Mouse (Mus musculus) cerebellum, postnatal 25 days (tissue): ENCODE results near the gene Mmrn2.
"Not testable (repeated sequence)": the region's sequence is repeated elsewhere in the genome, so short reads cannot be mapped to it uniquely, and the experiment has no call there.

Experiments used
- DNase-seq, 2 experiments: peaks; one replicate each; pipeline ENCODE4 v3.0.0; 2021; ENCODE audit warnings: mixed read lengths in 2 of 2

Mmrn2 gene

DNA sequence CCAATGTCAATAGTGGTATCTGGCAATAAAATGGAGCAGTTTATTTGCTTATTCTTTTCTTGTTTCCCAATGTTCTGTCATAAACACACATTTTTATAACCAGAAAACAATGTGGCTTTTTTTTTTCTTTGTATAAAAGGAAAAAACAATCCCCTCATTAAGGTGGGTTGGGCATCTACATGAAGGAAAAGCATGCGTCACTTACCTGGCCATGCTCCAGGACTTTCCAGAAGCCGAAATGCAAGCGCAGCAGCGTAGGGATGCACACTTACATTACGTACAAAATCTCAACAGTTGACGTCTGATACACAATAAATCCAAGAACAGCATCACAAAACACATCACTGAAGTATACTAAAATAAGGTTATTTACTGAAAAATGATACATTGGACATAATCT, 35.5 kb downstream of the Mmrn2 start:
- DNase-seq: no peak

DNA sequence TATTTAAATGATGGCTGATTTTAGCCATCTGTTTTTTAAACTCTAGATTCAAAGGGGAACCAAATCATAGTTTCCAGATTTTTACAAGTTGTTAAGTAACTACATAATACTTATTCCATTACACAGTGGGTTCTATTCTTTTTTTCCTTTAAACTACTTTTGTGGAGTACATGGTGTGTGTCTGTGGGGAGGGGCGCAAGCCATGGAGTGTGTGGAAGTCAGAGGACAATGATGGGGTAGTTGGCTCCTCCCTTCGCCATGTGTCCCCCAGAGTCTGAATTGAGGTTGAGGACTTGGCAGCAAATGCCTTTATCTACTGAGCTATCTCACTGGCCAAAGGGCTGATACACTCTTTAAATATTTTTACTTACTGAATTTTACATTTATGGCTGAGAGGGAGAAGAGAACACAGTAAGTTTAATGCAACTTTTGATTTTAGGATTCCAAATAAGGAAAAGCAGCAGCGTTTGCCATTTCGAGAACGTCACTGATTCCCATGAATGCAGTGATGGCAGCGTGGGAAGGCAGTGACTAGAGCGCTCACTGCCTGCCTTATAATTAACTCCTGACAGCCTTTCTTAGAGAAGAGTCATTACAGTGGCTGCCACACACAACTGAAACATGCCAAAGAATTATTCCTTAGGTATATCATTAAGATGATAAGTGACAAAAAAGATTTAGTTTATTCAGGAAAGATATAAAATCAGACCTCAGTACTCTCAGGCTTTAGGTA, 37.1 kb downstream of the Mmrn2 start:
- no peak for DNase-seq

DNA sequence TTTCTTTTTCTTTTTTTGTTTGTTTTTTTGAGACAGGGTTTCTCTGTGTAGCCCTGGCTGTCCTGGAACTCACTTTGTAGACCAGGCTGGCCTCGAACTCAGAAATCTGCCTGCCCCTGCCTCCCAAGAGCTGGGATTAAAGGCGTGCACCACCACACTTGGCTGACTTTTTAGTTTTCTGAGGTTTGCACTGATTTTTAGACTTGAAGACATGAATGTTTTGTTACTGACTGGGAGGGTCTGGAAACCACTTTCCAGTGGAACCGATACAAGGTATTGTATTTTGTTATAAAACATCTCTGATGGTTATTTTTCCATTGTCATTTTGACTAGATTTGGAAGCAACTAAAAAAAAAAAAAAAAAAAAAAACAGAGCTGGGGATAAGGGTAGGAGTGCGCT, 41.7 kb downstream of the Mmrn2 start:
- DNase-seq: not testable (repeated sequence)

DNA sequence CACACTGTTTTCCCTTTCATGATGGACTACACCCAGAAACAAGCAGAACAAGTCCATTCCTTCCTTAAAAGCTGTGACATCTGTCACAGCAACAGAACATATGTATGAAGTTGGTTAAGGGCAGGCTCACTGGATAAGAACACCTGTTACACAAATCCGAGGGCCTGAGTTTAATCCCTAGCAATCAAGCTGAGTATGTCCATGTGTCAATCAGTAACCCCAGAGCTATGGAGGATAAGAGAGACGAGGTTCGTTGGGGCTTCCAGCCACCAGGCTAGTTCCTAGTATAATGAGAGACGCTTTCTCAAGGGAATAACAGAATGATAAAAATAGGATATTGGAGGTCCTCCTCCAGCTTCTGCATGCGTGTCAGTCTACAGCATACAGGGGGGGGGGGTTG, 42.2 kb downstream of the Mmrn2 start:
- DNase-seq: no peak

DNA sequence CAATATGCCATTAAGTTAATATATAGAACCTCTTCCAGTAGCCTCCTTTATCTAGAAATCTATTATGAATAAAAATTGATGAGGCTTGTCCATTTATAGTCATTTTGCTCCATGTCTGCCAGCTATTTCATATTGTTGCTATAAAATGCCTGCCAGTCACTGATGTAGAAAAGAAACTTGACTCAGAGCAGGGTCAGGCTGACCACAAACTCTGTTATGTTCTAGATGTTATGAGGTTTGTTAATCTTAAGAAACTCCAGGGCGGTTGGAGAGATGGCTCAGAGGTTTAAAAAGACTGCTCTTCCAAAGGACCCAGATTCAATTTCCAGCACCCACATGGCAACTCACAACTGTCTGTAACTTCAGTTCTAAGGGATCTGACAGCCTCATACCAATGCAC, 45.8 kb downstream of the Mmrn2 start:
- DNase-seq: no peak

DNA sequence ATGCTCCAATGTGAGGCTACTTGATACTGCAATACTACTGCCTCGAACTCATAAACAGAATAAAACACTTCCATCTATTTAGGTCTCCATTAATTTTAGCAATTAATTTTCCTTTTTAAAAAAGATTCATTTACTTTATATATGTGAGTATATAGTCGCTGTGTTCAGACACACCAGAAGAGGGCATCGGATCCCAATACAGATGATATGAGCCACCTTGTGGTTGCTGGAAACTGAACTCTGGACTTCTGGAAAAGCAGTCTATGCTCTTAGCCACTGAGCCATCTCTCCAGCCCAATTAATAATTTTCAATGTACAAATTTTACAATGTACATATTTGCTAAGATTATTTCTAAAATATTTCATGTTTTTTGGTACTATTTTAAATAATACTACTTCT, 53.0 kb downstream of the Mmrn2 start:
- no peak for DNase-seq

DNA sequence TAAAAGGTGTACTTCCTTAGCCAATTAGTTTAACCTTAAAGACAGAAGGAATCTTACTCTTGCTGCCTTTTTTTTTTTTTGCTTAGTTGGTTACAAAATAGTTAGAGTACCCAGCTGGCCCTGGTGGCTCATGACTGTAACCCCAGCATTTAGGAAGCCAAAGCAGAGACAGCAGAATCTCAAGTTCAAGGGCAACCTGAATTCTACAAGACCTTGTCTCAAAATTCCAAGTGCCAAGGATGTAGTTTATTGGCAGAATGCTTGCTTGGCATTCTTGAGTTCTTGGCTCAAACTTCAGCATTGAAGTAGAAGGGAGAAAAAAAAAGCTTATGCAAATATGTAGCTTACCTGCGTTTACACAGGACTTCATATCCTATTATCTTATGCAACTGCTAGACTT, 53.8 kb downstream of the Mmrn2 start:
- DNase-seq: no peak

DNA sequence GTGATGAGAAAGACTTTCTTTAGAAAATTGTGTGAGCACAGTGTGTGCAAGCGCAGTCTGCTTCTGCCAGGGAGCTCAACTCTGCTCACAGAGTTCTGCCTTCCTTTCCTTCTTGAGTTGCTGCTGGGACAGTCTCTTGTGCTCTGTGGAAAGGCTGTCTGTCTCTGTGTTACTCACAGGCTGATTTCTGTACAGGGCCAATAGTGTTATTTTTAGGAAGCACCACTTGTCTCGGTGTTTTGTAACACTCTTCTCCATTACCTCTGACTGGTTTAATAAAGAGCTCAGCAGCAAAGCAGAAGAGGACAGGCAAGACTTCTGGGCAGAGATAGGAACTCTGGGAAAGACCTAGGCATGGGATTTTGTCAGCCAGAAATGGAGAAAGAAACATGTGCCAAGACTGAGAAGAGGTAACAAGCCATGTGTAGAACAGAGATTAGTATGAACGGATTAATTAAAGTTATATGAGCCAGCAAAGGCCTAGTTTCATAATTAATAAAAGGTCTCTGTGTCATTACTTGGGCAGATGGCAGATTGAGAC, 65.3 kb downstream of the Mmrn2 start:
- DNase-seq: no peak

DNA sequence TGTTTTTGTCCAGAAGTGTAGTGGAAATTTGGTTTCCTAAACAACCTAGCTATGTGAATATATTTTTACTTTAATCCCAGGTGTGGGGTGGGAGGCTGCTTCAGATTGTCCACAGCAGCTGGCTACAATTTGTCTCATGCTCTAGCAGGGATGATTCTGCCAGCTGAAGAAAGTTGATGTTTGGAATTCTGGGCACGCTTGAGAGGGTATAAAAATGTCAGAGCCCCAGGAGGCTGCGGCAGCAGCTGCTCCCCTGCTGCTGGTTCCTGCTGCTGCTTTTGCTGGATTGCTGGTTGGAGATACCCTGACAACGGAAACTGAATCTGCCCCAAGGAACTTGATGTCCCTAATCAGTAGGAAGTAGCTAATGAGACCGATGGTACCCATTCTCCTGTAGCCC, 67.3 kb downstream of the Mmrn2 start:
- DNase-seq: no peak

DNA sequence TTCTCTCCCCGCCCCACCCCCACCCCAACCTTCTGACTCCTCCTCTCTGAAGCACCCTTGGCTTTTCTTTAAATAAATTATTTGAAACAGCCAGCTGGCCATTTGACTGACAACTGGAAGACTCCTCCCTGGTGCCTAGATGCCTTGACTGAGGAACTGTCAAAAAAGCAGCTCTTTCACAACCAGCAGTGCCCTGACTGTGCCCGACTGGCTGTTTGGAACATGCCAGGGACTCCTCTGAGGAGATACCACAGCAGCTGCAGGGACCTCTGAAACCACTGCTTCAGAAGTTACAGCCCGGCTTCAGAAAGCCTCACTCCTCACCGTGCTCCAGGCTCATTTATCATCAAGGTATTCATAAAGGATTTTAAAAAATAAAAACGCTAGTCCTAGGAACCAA, 69.1 kb downstream of the Mmrn2 start:
- no peak for DNase-seq

DNA sequence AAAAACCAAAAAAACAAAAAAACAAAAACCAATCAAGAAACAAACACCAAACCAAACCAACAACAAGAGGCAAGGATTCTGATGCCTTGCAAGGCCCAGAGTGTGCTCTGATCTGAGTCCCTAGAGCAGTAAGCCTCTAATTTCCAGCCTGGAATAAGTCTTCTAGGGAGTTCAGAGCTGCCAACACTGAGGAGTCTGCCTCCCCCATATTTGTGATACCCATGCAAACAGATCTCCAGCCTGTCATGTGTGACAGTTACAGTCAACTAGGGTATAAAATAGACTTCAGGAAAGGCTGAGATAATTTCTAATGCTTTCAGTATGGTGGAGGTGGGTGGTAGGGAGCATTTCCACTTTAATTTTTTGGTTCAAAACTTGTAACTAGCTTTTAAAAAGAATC, 69.7 kb downstream of the Mmrn2 start:
- DNase-seq: no peak

DNA sequence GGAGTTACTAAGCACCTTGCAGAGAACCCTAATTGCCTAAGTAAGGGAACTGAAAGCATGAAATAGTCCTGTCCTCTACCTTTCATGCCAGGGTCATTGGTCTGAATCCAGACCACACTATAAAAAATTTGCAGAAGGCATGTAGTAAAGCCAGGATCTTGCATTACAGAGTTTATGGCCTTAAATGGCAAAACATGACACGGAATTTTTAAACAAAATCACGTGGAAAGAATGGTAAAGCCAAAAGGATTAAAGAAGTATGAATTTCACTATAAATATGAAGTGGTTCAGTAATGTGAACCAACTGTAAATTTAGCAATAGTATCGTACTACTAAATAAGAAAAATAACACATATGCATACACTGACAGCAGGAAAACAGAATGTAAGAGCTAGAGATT, 70.1 kb downstream of the Mmrn2 start:
- no peak for DNase-seq

DNA sequence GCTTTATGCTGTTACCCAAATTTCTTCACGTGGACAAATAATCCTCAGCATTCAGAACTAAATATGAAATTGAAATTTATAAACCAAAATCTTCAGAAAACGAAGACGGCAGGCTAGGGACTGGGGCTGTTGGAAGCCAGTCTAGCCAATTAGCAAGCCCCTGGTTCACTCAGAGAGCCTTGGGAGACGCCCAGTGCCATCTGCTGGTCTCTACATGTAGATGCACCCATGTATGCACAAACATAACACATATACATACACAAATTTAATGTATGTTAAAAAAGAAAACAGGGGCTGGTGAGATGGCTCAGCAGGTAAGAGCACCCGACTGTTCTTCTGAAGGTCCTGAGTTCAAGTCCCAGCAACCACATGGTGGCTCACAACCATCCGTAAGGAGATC, 71.4 kb downstream of the Mmrn2 start:
- DNase-seq: no peak

DNA sequence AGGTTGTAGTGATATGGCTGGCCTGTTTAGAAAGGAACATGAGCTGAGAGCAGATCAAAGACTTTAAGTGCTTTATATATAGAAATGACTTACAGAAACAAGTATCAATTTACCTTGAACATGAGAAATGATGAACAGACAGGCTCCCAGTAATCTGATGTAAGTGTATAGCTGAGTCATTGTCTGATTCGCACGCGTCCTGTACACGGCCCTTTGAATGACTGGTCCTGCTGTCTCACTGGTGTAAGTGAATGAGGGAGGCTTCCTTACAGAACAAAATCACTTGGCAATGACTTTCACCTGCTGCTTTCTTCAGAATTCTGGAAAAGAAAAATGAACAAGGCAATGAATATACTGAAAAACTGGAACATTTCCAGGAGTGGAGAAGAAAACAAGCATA, 72.4 kb downstream of the Mmrn2 start:
- no peak for DNase-seq

DNA sequence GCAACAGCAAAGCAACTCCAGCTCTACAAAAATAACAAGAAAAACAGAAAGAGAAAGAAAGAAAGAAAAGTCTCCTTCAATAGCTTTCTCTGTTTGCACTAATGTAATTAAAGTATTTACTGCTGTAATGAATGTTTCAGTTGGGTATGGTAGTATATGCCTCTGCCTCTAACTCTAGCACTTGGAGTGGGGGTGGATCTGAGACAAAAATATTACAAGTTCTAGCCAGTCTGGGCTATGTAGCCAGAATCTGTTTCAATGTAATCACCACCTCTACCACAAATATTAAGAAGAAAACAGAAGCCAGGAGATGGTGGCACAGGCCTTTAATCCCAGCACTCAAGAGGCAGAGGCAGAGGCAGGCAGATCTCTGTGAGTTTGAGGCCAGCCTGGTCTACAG, 73.1 kb downstream of the Mmrn2 start:
- DNase-seq: no peak

DNA sequence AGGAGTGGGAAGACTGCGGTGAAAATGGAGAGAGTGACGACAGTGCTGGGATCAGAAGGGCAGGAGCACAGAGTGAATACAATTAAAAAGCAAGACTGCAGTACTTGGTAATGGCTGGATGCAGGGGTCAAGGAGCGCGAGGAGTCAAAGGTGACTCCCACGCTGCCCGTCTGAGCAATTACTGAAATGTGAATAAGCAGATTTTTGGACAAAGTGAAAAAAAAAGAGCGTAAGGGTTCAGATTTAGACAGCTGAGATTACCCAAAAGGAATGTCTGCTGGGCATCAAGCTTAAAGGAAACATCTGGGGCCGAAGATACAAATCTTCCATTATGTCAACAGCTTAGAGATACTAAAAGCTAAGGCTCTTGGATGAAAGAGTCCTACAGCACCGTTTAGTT, 74.5 kb downstream of the Mmrn2 start:
- no peak for DNase-seq

DNA sequence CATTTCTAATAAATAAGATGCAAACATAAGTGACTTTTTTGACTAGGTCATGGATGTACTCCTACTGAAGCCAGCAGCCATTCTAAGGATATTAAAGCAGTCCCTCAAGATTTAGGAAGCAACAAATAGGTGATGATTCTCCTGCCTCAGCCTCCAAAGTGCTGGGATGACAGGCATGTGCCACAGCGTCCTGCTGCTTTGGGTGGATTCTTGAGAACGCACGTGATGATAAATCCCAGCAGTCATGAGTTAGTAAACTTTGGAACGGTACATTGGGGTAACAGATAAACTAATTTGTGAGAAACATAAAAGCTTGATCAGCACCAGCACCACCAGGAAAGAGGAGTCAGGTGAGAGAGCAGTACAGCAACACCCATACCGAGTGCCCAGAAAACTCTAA, 75.2 kb downstream of the Mmrn2 start:
- no peak for DNase-seq

DNA sequence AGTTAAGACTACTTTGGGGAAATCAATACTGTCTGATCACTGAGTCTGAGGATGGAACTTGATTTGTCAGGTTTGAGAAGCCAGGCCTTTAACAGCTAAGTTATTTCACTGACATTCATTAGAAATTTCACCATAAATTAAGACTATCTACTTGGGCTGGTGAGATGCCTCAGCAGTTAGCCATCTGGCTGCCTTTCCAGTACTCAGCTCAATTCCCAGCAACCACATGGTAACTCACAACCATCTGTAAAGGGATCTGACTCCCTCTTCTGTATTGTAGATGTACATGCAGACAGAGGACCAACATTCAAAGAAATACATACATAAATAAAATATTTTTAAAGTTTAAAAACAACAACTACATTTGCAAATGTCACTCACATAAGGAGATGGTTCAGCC, 76.6 kb downstream of the Mmrn2 start:
- DNase-seq: no peak

DNA sequence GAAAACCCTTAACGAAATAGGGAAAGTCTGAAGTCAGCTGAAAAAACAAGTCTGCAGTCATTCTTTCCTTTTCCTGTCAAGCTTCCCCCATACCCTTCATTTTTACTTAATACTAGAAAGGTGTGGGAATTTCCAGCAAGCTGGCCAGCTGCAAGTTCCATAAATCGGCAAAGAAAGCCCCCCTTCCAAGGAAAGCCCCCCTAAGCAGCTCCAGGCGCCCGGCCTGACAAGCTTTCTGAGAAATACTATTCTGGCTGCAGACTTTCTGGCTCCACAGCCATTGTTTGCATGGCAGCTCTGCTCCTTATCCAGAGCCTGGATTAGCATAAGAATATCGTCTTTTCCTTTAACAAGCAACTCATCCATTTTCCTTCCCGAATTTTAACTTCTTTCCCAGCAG, 78.4 kb downstream of the Mmrn2 start:
- DNase-seq: no peak
